Mouse (Mus musculus) midbrain, embryonic 14.5 days (tissue): ENCODE measurements around the gene Lrif1. TPM values are rescaled to one million over a fixed set of nuclear protein-coding genes. Genes with fewer than 3 reads are reported as not detected.

ENCODE experiments used
- polyA plus RNA-seq: library from polyadenylated mRNA; unstranded; fragments of >200 nt; fragmentation: Nextera tagmentation; extraction: Ambion mirVana; gene quantifications from 2 replicates; pipeline ENCODE4 v1.2.1, GENCODE M21; 2014

Lrif1 gene
- polyA plus RNA-seq, 1 experiment from 2014 or later, result 23.9 TPM

Other genes with a start within 250 kb of the Lrif1 start
- gene Dennd2d, start 202.6 kb upstream of the Lrif1 start, polyA plus RNA-seq, result 0.46 and 0.63 TPM in 2 replicates
- gene Dram2, start 137.2 kb upstream of the Lrif1 start, polyA plus RNA-seq, result 66.7 and 67.7 TPM in 2 replicates
- gene Cept1, start 137.2 kb upstream of the Lrif1 start, polyA plus RNA-seq, result 46.4 and 51.8 TPM in 2 replicates
- gene Cd53, start 105.2 kb downstream of the Lrif1 start, polyA plus RNA-seq, result 2.6 and 6.4 TPM in 2 replicates
- gene Olfr266, start 141.3 kb downstream of the Lrif1 start, polyA plus RNA-seq, result not detected in 2 replicates